Mouse (Mus musculus) lung, postnatal 0 days (tissue): Measurements from ENCODE around the gene Atp13a3. TPM values are rescaled to one million over a fixed set of nuclear protein-coding genes. Genes with fewer than 3 reads are reported as not detected.

Source experiments
- ATAC-seq: fragments of 200-750 bp; cut with Nextera tagmentation; 2 replicates; pipeline ENCODE4 v1.8.0; 2017; ENCODE audit warnings: moderate library complexity
- DNase-seq: peaks from one replicate; pipeline ENCODE4 v3.0.0-alpha.2; 2016; ENCODE audit warnings: low spot score
- H3K27ac ChIP-seq: fragments of 300-500 bp; sonication (generic); 2 replicates; pipeline ENCODE4 v1.5.1; 2014; ENCODE audit warnings: antibody characterized with exemption, mild to moderate bottlenecking, low read length, mixed read lengths
- H3K27me3 ChIP-seq: fragments of 300-500 bp; sonication (generic); replicated peaks from 2 replicates; pipeline ENCODE4 v1.6.1; 2014; ENCODE audit warnings: low read length, mixed read lengths; ENCODE audit not compliant: insufficient read depth
- H3K36me3 ChIP-seq: fragments of 300-500 bp; sonication (generic); 2 replicates; pipeline ENCODE4 v1.6.1; 2014; ENCODE audit warnings: low read length, mixed read lengths; ENCODE audit not compliant: insufficient read depth
- H3K4me1 ChIP-seq: fragments of 300-500 bp; sonication (generic); 2 replicates; pipeline ENCODE4 v1.6.1; 2014; ENCODE audit warnings: antibody characterized with exemption, low read depth, low read length, mixed read lengths; ENCODE audit not compliant: insufficient read depth
- H3K4me2 ChIP-seq: fragments of 300-500 bp; sonication (generic); replicated peaks from 2 replicates; pipeline ENCODE4 v1.6.1; 2014; ENCODE audit warnings: low read depth, mild to moderate bottlenecking, low read length, moderate library complexity, mixed read lengths
- H3K4me3 ChIP-seq: fragments of 300-500 bp; sonication (generic); 2 replicates; pipeline ENCODE4 v1.5.1; 2014; ENCODE audit warnings: low read depth, low read length
- H3K9ac ChIP-seq: fragments of 300-500 bp; sonication (generic); replicated peaks from 2 replicates; pipeline ENCODE4 v1.6.1; 2014; ENCODE audit warnings: low read depth, mild to moderate bottlenecking
- H3K9me3 ChIP-seq: fragments of 300-500 bp; sonication (generic); 2 replicates; pipeline ENCODE4 v1.6.1; 2016; ENCODE audit warnings: low read length, mixed read lengths
- CTCF ChIP-seq: IDR thresholded peaks from 2 replicates; pipeline ENCODE4 v1.5.1; 2016; ENCODE audit warnings: antibody characterized with exemption, mild to moderate bottlenecking
- EP300 ChIP-seq: IDR thresholded peaks from 2 replicates; pipeline ENCODE4 v1.6.1; 2016; ENCODE audit warnings: antibody characterized with exemption, mild to moderate bottlenecking, control low read depth
- WGBS: fragments of 180-500 bp; shearing (Covaris S2); extraction: QIAGEN DNeasy Blood & Tissue Kit; methylation state at CpG from one replicate; pipeline ENCODE4 v1.1.7; 2014; 5-methylcytosine and 5-hydroxymethylcytosine counted together
- polyA plus RNA-seq: library from polyadenylated mRNA; unstranded; fragments of >200 nt; fragmentation: Nextera tagmentation; extraction: Ambion mirVana; gene quantifications from 2 replicates; pipeline ENCODE4 v1.2.1, GENCODE M21; 2015

Atp13a3 gene
- polyA plus RNA-seq, 1 experiment from 2014 or later, result 19.3 TPM

DNA sequence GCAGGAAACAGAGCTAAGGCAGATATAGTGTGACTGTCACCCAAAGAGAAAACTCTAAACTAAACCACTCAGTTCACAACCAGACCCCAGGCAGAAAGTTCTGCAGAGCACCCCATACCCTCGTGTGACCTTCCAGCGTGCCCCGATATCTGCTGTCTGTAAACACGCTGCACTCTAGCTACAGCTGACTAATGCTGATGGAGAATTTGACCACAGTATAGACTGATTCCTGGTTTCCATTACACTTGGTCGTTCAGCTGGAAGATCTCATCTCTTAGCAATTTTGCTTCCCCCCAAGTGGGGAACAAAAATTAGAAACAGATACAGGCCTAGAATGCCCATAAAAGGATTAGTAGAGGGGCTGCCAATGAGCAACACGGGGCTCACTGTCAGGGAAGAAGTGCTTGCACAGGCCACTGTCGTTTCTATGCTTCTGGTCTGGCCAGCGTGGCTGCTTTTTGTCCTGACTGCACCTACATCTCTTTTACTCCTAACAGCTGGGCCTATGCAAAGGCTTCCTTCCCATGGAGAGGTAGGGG lies 134.5 kb downstream of the Atp13a3 start:
- 56% methylated on average over 8 of the region's 8 CpGs for WGBS
- no peaks in the 10 kb centered on the region for H3K9me3 ChIP-seq
- H3K27me3 ChIP-seq, result no peaks in the 10 kb centered on the region
- no peaks in the 10 kb centered on the region for H3K4me1 ChIP-seq
- H3K9ac ChIP-seq, result no peak overlapping the region
- H3K4me2 ChIP-seq, result no peak overlapping the region
- no peak overlapping the region for H3K4me3 ChIP-seq
- no peak for DNase-seq
- TF ChIP-seq CTCF (no peak), EP300 (no peak)
- no peak for ATAC-seq
- H3K27ac ChIP-seq, result no peak overlapping the region
- no peaks in the 10 kb centered on the region for H3K36me3 ChIP-seq

DNA sequence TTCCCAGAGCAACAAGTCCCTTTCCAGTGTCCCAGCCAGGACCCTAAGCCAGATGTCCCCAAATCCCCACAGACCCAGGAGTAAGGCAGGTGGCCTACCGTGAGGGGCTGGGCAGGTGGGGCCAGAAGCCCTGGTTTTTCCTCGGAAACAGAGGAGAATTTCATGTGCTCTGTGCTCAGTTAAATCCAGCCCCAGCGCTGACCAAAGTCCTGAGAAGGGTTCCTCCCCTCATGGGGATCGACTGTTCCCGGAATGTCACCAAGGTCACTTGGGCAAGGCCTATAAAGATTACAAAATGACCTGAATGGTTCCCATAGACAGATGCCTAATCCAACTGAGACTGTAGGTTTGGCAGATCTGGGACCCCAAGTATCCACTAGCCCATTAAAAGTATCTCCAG lies 138.4 kb downstream of the Atp13a3 start, which contains the start of gene Cpn2:
Gene Cpn2, minus strand, starts transcription at position 141 of the 400 bp plus-strand sequence.
- Histone ChIP-seq H3K9ac (no peak within 1 kb of the TSS), H3K4me3 (no peak within 1 kb of the TSS), H3K9me3 (no peaks in the 10 kb centered on the region), H3K4me2 (no peak within 1 kb of the TSS), H3K4me1 (no peaks in the 10 kb centered on the region), H3K27ac (no peak within 1 kb of the TSS), H3K27me3 (no peaks in the 10 kb centered on the region), H3K36me3 (no peaks in the 10 kb centered on the region)
- ATAC-seq, result no peak
- WGBS, result 71% methylated on average over 5 of the region's 5 CpGs
- no peak for DNase-seq
- TF ChIP-seq CTCF (no peak), EP300 (no peak)

DNA sequence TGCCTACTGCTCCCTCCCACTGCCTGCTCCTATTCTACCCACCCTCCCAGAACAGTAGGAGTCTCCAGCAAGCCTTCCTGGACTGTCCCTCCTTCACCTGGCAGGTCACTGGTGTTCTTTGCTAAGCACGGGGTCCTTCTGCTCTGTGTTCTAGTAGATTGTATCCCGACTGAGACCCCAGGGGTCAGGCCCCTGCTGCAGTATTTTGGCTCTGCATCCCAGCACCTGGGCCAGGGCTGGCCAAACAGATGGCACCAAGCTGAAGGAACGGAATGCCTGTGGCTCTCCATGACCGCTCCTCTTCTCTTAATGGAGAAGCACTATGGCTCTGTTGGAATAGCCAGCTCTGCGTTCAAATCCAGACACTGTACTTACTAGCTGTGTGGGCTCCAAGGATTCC lies 139.2 kb downstream of the Atp13a3 start:
- H3K27ac ChIP-seq, result no peak overlapping the region
- DNase-seq (no peak), ATAC-seq (no peak)
- H3K27me3 ChIP-seq, result no peaks in the 10 kb centered on the region
- TF ChIP-seq CTCF (no peak), EP300 (no peak)
- no peak overlapping the region for H3K9ac ChIP-seq
- no peak overlapping the region for H3K4me2 ChIP-seq
- no peaks in the 10 kb centered on the region for H3K9me3 ChIP-seq
- H3K36me3 ChIP-seq, result no peaks in the 10 kb centered on the region
- 82% methylated on average over 5 of the region's 5 CpGs for WGBS
- no peak overlapping the region for H3K4me3 ChIP-seq
- H3K4me1 ChIP-seq, result no peaks in the 10 kb centered on the region

DNA sequence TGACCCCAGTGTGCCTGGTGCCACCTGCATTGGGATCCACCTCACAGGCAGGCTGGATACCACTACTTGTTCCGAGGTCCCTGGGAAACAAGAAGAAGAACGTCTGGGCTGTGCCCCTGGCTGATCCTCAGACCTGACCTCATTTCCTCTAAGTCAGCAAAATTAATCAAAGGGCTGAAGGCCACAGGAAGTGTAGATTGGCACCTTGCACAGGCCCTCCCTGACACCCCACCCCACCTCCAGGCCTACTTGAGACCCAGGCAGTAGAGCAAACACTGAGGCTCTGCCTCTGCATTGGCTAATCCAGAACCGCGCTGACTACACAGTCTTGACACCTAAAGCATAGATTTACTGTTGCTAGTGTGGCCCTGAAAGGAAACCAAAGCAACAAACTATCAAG lies 140.2 kb downstream of the Atp13a3 start:
- H3K4me1 ChIP-seq, result no peaks in the 10 kb centered on the region
- TF ChIP-seq EP300 (no peak), CTCF (no peak)
- no peak overlapping the region for H3K9ac ChIP-seq
- no peaks in the 10 kb centered on the region for H3K36me3 ChIP-seq
- H3K4me2 ChIP-seq, result no peak overlapping the region
- WGBS, result 50% methylated on average over 4 of the region's 4 CpGs
- H3K27ac ChIP-seq, result no peak overlapping the region
- no peak for DNase-seq
- H3K9me3 ChIP-seq, result no peaks in the 10 kb centered on the region
- H3K4me3 ChIP-seq, result no peak overlapping the region
- ATAC-seq, result peak; percentile 53
- no peaks in the 10 kb centered on the region for H3K27me3 ChIP-seq

DNA sequence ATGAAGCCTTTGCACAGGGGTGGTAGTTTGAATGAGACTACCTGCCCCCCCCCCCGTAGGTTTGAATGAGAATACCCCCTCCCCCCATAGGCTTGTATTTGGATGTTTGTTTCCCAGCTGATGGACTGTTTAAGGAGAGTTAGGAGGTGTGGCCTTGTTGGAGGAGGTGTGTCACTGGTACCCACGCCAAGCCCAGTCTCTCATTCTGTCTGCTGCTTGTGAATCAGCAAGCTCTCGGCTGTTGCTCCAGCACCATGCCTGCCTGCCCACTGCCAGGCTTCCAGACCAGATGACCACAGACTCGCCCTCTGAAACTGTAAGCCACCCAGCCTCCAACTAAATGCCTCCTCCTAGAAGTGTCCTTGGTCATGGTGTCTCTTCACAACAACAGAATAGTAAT lies 142.6 kb downstream of the Atp13a3 start:
- WGBS, result 52% methylated on average over 4 of the region's 4 CpGs
- H3K27me3 ChIP-seq, result no peaks in the 10 kb centered on the region
- no peak overlapping the region for H3K27ac ChIP-seq
- DNase-seq (no peak), ATAC-seq (no peak)
- H3K4me1 ChIP-seq, result no peaks in the 10 kb centered on the region
- H3K9me3 ChIP-seq, result no peaks in the 10 kb centered on the region
- H3K36me3 ChIP-seq, result no peaks in the 10 kb centered on the region
- H3K4me3 ChIP-seq, result no peak overlapping the region
- H3K4me2 ChIP-seq, result no peak overlapping the region
- no peak for TF ChIP-seq CTCF
- no peak for TF ChIP-seq EP300
- no peak overlapping the region for H3K9ac ChIP-seq

DNA sequence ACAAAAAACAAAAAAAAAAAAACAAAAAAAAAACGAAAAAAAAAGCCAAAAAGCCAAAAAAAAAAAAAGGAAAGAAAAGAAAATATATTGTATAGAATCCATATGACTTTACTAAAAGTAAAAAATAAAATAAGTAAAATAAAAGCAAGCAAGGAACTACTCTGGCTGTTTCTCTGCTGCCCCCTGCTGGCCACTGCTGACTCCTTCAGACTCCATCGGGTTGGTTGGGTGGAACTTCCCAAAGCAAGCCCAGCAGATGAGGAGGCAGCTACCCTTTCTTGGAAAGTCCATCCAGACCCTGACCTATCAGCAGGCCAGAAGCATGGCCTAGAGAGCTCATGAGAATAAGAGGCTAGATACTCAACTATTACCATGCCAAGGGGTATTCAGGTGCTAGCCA lies 143.1 kb downstream of the Atp13a3 start:
- H3K9ac ChIP-seq, result no peak overlapping the region
- no peak overlapping the region for H3K27ac ChIP-seq
- peak; percentile 90 for TF ChIP-seq CTCF
- TF ChIP-seq EP300, result no peak
- no peaks in the 10 kb centered on the region for H3K9me3 ChIP-seq
- H3K4me2 ChIP-seq, result no peak overlapping the region
- 0% methylated on average over 2 of the region's 2 CpGs for WGBS
- H3K36me3 ChIP-seq, result no peaks in the 10 kb centered on the region
- no peaks in the 10 kb centered on the region for H3K4me1 ChIP-seq
- no peaks in the 10 kb centered on the region for H3K27me3 ChIP-seq
- 0 out of 2 replicates have a peak, but pooled peaks have one; percentile 33 for ATAC-seq
- DNase-seq, result peak; percentile 79
- H3K4me3 ChIP-seq, result no peak overlapping the region

Other genes starting within 250 kb of the Atp13a3 start
- 0.06 and 0.10 TPM in 2 replicates for gene Cpn2, start 138.5 kb downstream of the Atp13a3 start, polyA plus RNA-seq
- gene Lrrc15, start 122.7 kb downstream of the Atp13a3 start, polyA plus RNA-seq, result 1.4 and 2.0 TPM in 2 replicates
- gene Gp5, start 95.2 kb downstream of the Atp13a3 start, polyA plus RNA-seq, result 3.5 and 4.4 TPM in 2 replicates
- 17.9 and 21.0 TPM in 2 replicates for gene Tmem44, start 144.9 kb upstream of the Atp13a3 start, polyA plus RNA-seq
- gene Lsg1, start 181.6 kb upstream of the Atp13a3 start, polyA plus RNA-seq, result 28.2 and 30.3 TPM in 2 replicates
- gene Fam43a, start 193.7 kb upstream of the Atp13a3 start, polyA plus RNA-seq, result 19.5 and 20.9 TPM in 2 replicates